Mouse (Mus musculus) layer of hippocampus, postnatal 14 days (tissue): ENCODE measurements at regions not wholly inside any gene's neighbourhood (a gene's known extent, or its start where the extent isn't known, plus 50 kb on each side); places are given as distances from the start of the nearest gene placed in this dataset.
A peak's percentile ranks its signal among the peaks of the same experiment; 100 is the strongest.

Experiments used
- DNase-seq, 2 experiments: peaks; one replicate each; pipeline ENCODE4 v3.0.0; 2021 to 2022; ENCODE audit warnings: low spot score in 2 of 2, mixed read lengths in 1 of 2

- peak in 1 of 2 experiments; percentile 47 for DNase-seq
Observed at GRCm38 (mm10) chr11:110588280-110588679, 189.4 kb downstream of the Map2k6 start.

GRCm38 (mm10) chr11:110595266-110595862 is 196.4 kb downstream of the Map2k6 start:
- DNase-seq, result peak; percentile 26 to 79

GRCm38 (mm10) chr11:110605041-110605882 is 206.3 kb downstream of the Map2k6 start:
- DNase-seq, result no peak

GRCm38 (mm10) chr11:110609276-110609675 is 210.4 kb downstream of the Map2k6 start:
- DNase-seq, result no peak

GRCm38 (mm10) chr11:110610831-110611230 is 211.9 kb downstream of the Map2k6 start:
- DNase-seq, result no peak

- DNase-seq, result no peak
Observed at GRCm38 (mm10) chr11:110632001-110632400, 233.1 kb downstream of the Map2k6 start.

GRCm38 (mm10) chr11:110633351-110633750 is 234.4 kb downstream of the Map2k6 start:
- peak in 1 of 2 experiments; percentile 18 for DNase-seq

- no peak for DNase-seq
Observed at GRCm38 (mm10) chr11:110642485-110642884, 243.6 kb downstream of the Map2k6 start.

GRCm38 (mm10) chr11:110649575-110650210 is 250.8 kb downstream of the Map2k6 start:
- DNase-seq, result no peak

- DNase-seq, result no peak
Observed at GRCm38 (mm10) chr11:110652068-110652467, 253.1 kb downstream of the Map2k6 start.

GRCm38 (mm10) chr11:110656524-110657156 is 257.7 kb downstream of the Map2k6 start:
- no peak for DNase-seq

GRCm38 (mm10) chr11:110657854-110658253 is 258.9 kb downstream of the Map2k6 start:
- no peak for DNase-seq

- no peak for DNase-seq
Observed at GRCm38 (mm10) chr11:110670626-110671508, 271.9 kb downstream of the Map2k6 start.

- no peak for DNase-seq
Observed at GRCm38 (mm10) chr11:110672941-110673340, 274.0 kb downstream of the Map2k6 start.

GRCm38 (mm10) chr11:110692824-110693223 is 275.0 kb upstream of the Kcnj16 start:
- DNase-seq, result no peak

GRCm38 (mm10) chr11:110697067-110697466 is 270.8 kb upstream of the Kcnj16 start:
- no peak for DNase-seq

- no peak for DNase-seq
Observed at GRCm38 (mm10) chr11:110698342-110698741, 269.5 kb upstream of the Kcnj16 start.

GRCm38 (mm10) chr11:110700976-110701375 is 266.9 kb upstream of the Kcnj16 start:
- no peak for DNase-seq

GRCm38 (mm10) chr11:110702119-110702518 is 265.7 kb upstream of the Kcnj16 start:
- DNase-seq, result no peak

GRCm38 (mm10) chr11:110703511-110703910 is 264.3 kb upstream of the Kcnj16 start:
- peak; percentile 26 to 62 for DNase-seq

GRCm38 (mm10) chr11:110707328-110707727 is 260.5 kb upstream of the Kcnj16 start:
- DNase-seq, result peak; percentile 3 to 64
